Mouse (Mus musculus): ENCODE data around the gene Pld1.

Gene Pld1

GRCm38 (mm10) chr3:27938381-27939323, at the start of gene Pld1:
Gene Pld1 (plus strand): TSS chr3:27938695.
- 5% methylated on average over 68 of the region's 68 CpGs for WGBS

- 77% methylated on average over 8 of the region's 8 CpGs for WGBS
These were observed 42.1 kb upstream of the Pld1 start, which contains the start of gene Tmem212 for GRCm38 (mm10) chr3:27896318-27896892. Gene Tmem212 (minus strand): TSS chr3:27896368.

GRCm38 (mm10) chr3:27898178-27898577, 40.3 kb upstream of the Pld1 start:
- WGBS: 86% methylated on average over 10 of the region's 10 CpGs

- 67% methylated on average over 13 of the region's 13 CpGs for WGBS
These were observed 39.3 kb upstream of the Pld1 start for GRCm38 (mm10) chr3:27899012-27899726.

GRCm38 (mm10) chr3:27901846-27902245, 36.6 kb upstream of the Pld1 start:
- WGBS: 92% methylated on average over 6 of the region's 6 CpGs

GRCm38 (mm10) chr3:27904659-27905330, 33.7 kb upstream of the Pld1 start:
- 74% methylated on average over 13 of the region's 13 CpGs for WGBS

GRCm38 (mm10) chr3:27906647-27907209, 31.8 kb upstream of the Pld1 start:
- WGBS: 89% methylated on average over 7 of the region's 7 CpGs

- 86% methylated on average over 2 of the region's 2 CpGs for WGBS
These were observed 31.2 kb upstream of the Pld1 start for GRCm38 (mm10) chr3:27907301-27907700.

- WGBS: 90% methylated on average over 2 of the region's 2 CpGs
These were observed 30.2 kb upstream of the Pld1 start for GRCm38 (mm10) chr3:27908316-27908715.

GRCm38 (mm10) chr3:27909016-27909415, 29.5 kb upstream of the Pld1 start:
- WGBS: 88% methylated on average over 3 of the region's 3 CpGs

GRCm38 (mm10) chr3:27918656-27919436, 19.6 kb upstream of the Pld1 start:
- WGBS: 89% methylated on average over 14 of the region's 14 CpGs

- 93% methylated on average over 11 of the region's 11 CpGs for WGBS
These were observed 17.1 kb upstream of the Pld1 start for GRCm38 (mm10) chr3:27921268-27922020.

GRCm38 (mm10) chr3:27924037-27924436, 14.5 kb upstream of the Pld1 start:
- WGBS: 89% methylated on average over 3 of the region's 3 CpGs

GRCm38 (mm10) chr3:27929219-27929618, 9.3 kb upstream of the Pld1 start:
- WGBS: 39% methylated on average over 4 of the region's 4 CpGs

- 91% methylated on average over 5 of the region's 5 CpGs for WGBS
These were observed 6.1 kb upstream of the Pld1 start for GRCm38 (mm10) chr3:27932391-27932790.

GRCm38 (mm10) chr3:27935644-27936043, 2.9 kb upstream of the Pld1 start:
- 70% methylated on average over 3 of the region's 3 CpGs for WGBS

- WGBS: 87% methylated on average over 5 of the region's 5 CpGs
These were observed 1.8 kb upstream of the Pld1 start for GRCm38 (mm10) chr3:27936731-27937130.

GRCm38 (mm10) chr3:27937144-27938110, 1.1 kb upstream of the Pld1 start:
- WGBS: 65% methylated on average over 13 of the region's 13 CpGs

GRCm38 (mm10) chr3:27941634-27942033, 3.1 kb downstream of the Pld1 start:
- WGBS: 84% methylated on average over 3 of the region's 3 CpGs
